Mouse (Mus musculus) spleen, adult 2 months (tissue): Measurements from ENCODE around the gene Stab1. TPM values are rescaled to one million over a fixed set of nuclear protein-coding genes. Genes with fewer than 3 reads are reported as not detected.

Source experiments
- DNase-seq, 2 experiments: peaks; one replicate each; pipeline versions ENCODE4 v3.0.0 to v3.0.0-alpha.2; 2012 to 2021; ENCODE audit warnings: low spot score in 2 of 2, low read depth in 1 of 2
- H3K27ac ChIP-seq: fragments of 200-500 bp; 2 replicates; pipeline ENCODE4 v1.5.1; 2012; ENCODE audit warnings: low read length, inconsistent platforms; ENCODE audit not compliant: insufficient read depth
- H3K27me3 ChIP-seq: fragments of 200-500 bp; 2 replicates; pipeline ENCODE4 v1.6.1; 2012; ENCODE audit warnings: mild to moderate bottlenecking, moderate library complexity, low read length, inconsistent platforms; ENCODE audit not compliant: control insufficient read depth, insufficient read depth
- H3K36me3 ChIP-seq: fragments of 200-500 bp; 2 replicates; pipeline ENCODE4 v1.6.1; 2012; ENCODE audit warnings: mild to moderate bottlenecking, low read length, inconsistent platforms; ENCODE audit not compliant: control insufficient read depth, insufficient read depth
- H3K4me1 ChIP-seq: fragments of 200-500 bp; 2 replicates; pipeline ENCODE4 v1.6.1; 2011; ENCODE audit warnings: inconsistent platforms; ENCODE audit not compliant: control insufficient read depth, insufficient read depth, insufficient read length
- H3K4me3 ChIP-seq: fragments of 200-500 bp; 2 replicates; pipeline ENCODE4 v1.5.1; 2011; ENCODE audit warnings: mild to moderate bottlenecking, inconsistent platforms; ENCODE audit not compliant: insufficient read depth, insufficient read length; ENCODE audit errors: extremely low read depth
- CTCF ChIP-seq: fragments of 200-500 bp; IDR thresholded peaks from 2 replicates; pipeline ENCODE4 v1.5.1; 2011; ENCODE audit warnings: mild to moderate bottlenecking, inconsistent platforms; ENCODE audit not compliant: insufficient read depth, insufficient read length, insufficient replicate concordance; ENCODE audit errors: extremely low read depth
- POLR2A ChIP-seq: fragments of 200-500 bp; IDR thresholded peaks from 2 replicates; pipeline ENCODE4 v1.6.1; 2011; ENCODE audit warnings: low read depth, low read length, inconsistent platforms
- WGBS: fragments of 180-500 bp; shearing (Covaris S2); methylation state at CpG from one replicate; pipeline ENCODE4 v1.1.7; 2018; 5-methylcytosine and 5-hydroxymethylcytosine counted together
- polyA plus RNA-seq: library from polyadenylated mRNA; depleted of rRNA; stranded (reverse); fragments of >200 nt; gene quantifications from 2 replicates; pipeline ENCODE4 v1.2.3, GENCODE M21; 2012

The Stab1 gene
- polyA plus RNA-seq, 1 experiment = 44.3 TPM

GRCm38 (mm10) chr14:31161191-31161590 is 7.2 kb downstream of the Stab1 start:
- H3K36me3 ChIP-seq = no peaks in the 10 kb centered on the region
- H3K4me1 ChIP-seq = no peaks in the 10 kb centered on the region; the same call in 1 of the 2 replicates
- TF ChIP-seq POLR2A = no peak
- no peak overlapping the region for H3K4me3 ChIP-seq
- H3K27ac ChIP-seq = no peak overlapping the region
- no peaks in the 10 kb centered on the region for H3K27me3 ChIP-seq
- DNase-seq = no peak
- 88% methylated on average over 7 of the region's 7 CpGs for WGBS

- WGBS = 56% methylated on average over 27 of the region's 27 CpGs
- H3K27ac ChIP-seq = no peak overlapping the region
- DNase-seq = no peak
Measured at GRCm38 (mm10) chr14:31160196-31161150, 8.0 kb downstream of the Stab1 start.

GRCm38 (mm10) chr14:31145694-31146093 is 22.7 kb downstream of the Stab1 start:
- no peaks in the 10 kb centered on the region for H3K27me3 ChIP-seq
- DNase-seq = no peak
- no peak overlapping the region for H3K27ac ChIP-seq
- H3K36me3 ChIP-seq = no peaks in the 10 kb centered on the region
- TF ChIP-seq POLR2A (no peak), CTCF (no peak)
- H3K4me1 ChIP-seq = no peaks in the 10 kb centered on the region
- H3K4me3 ChIP-seq = no peak overlapping the region
- WGBS = 92% methylated on average over 11 of the region's 11 CpGs

More at GRCm38 (mm10) chr14:31160196-31161150, 8.0 kb downstream of the Stab1 start:
- TF ChIP-seq CTCF (no peak), POLR2A (no peak)
- no peaks in the 10 kb centered on the region for H3K4me1 ChIP-seq
- no peaks in the 10 kb centered on the region for H3K36me3 ChIP-seq
- H3K27me3 ChIP-seq = no peaks in the 10 kb centered on the region
- H3K4me3 ChIP-seq = no peak overlapping the region

GRCm38 (mm10) chr14:31141011-31141410 is 27.4 kb downstream of the Stab1 start:
- no peak for DNase-seq
- no peak for TF ChIP-seq POLR2A
- TF ChIP-seq CTCF = no peak
- Histone ChIP-seq H3K4me1 (no peaks in the 10 kb centered on the region), H3K4me3 (no peak overlapping the region), H3K27ac (no peak overlapping the region), H3K27me3 (no peaks in the 10 kb centered on the region), H3K36me3 (no peaks in the 10 kb centered on the region)
- 94% methylated on average over 14 of the region's 14 CpGs for WGBS

- no peak for TF ChIP-seq POLR2A
- TF ChIP-seq CTCF = no peak
- no peak overlapping the region for H3K27ac ChIP-seq
- H3K4me1 ChIP-seq = no peaks in the 10 kb centered on the region
- WGBS = 93% methylated on average over 15 of the region's 15 CpGs
- H3K36me3 ChIP-seq = no peaks in the 10 kb centered on the region
- no peak overlapping the region for H3K4me3 ChIP-seq
- DNase-seq = no peak
- no peaks in the 10 kb centered on the region for H3K27me3 ChIP-seq
Measured at GRCm38 (mm10) chr14:31140141-31140540, 28.3 kb downstream of the Stab1 start.

GRCm38 (mm10) chr14:31139666-31140065 is 28.8 kb downstream of the Stab1 start:
- no peak for DNase-seq
- Histone ChIP-seq H3K4me3 (no peak overlapping the region), H3K27ac (no peak overlapping the region), H3K4me1 (no peaks in the 10 kb centered on the region), H3K27me3 (no peaks in the 10 kb centered on the region), H3K36me3 (no peaks in the 10 kb centered on the region)
- TF ChIP-seq CTCF = no peak
- no peak for TF ChIP-seq POLR2A
- 50% methylated on average over 12 of the region's 12 CpGs for WGBS

- no peak for DNase-seq
- Histone ChIP-seq H3K27ac (no peak overlapping the region), H3K36me3 (no peaks in the 10 kb centered on the region), H3K4me1 (no peaks in the 10 kb centered on the region), H3K4me3 (no peak overlapping the region), H3K27me3 (no peaks in the 10 kb centered on the region)
- WGBS = 85% methylated on average over 9 of the region's 9 CpGs
- TF ChIP-seq POLR2A (no peak), CTCF (no peak)
Measured at GRCm38 (mm10) chr14:31138897-31139429, 29.5 kb downstream of the Stab1 start.
